Mouse (Mus musculus) embryonic facial prominence, embryonic 14.5 days (tissue): ENCODE measurements around the gene Stoml2. TPM values are rescaled to one million over a fixed set of nuclear protein-coding genes. Genes with fewer than 3 reads are reported as not detected.

Experiments
- polyA plus RNA-seq: library from polyadenylated mRNA; unstranded; fragments of >200 nt; fragmentation: Nextera tagmentation; extraction: Ambion mirVana; gene quantifications from 2 replicates; pipeline ENCODE4 v1.2.1, GENCODE M21; 2014

The Stoml2 gene
- polyA plus RNA-seq, 1 experiment from 2014 or later = 285 TPM

Other genes with a start within 250 kb of the Stoml2 start
- 0.05 TPM in 1 of 2 replicates, not detected in the other for gene Fam205a1, start 177.8 kb downstream of the Stoml2 start, polyA plus RNA-seq
- gene Gm12394, start 174.9 kb downstream of the Stoml2 start, polyA plus RNA-seq = 0.15 TPM in 1 of 2 replicates, not detected in the other
- 0.28 and 1.4 TPM in 2 replicates for gene Fam205c, start 157.5 kb downstream of the Stoml2 start, polyA plus RNA-seq
- 4.9 and 5.7 TPM in 2 replicates for gene Phf24, start 115.0 kb downstream of the Stoml2 start, polyA plus RNA-seq
- gene Dnajb5, start 81.9 kb downstream of the Stoml2 start, polyA plus RNA-seq = 11.9 and 15.4 TPM in 2 replicates
- gene 1700022I11Rik, start 62.1 kb downstream of the Stoml2 start, polyA plus RNA-seq = 0.28 and 0.75 TPM in 2 replicates
- 471 and 523 TPM in 2 replicates for gene Vcp, start 31.2 kb downstream of the Stoml2 start, polyA plus RNA-seq
- 14.8 and 16.6 TPM in 2 replicates for gene Fancg, start 21.2 kb downstream of the Stoml2 start, polyA plus RNA-seq
- 16.6 and 18.8 TPM in 2 replicates for gene Pigo, start 5.9 kb downstream of the Stoml2 start, polyA plus RNA-seq
- 9.5 TPM in 2 replicates for gene Fam214b, start 14.5 kb upstream of the Stoml2 start, polyA plus RNA-seq
- 5.5 TPM in 2 replicates for gene Unc13b, start 27.2 kb upstream of the Stoml2 start, polyA plus RNA-seq
- gene Atp8b5, start 235.4 kb upstream of the Stoml2 start, polyA plus RNA-seq = 0.14 and 0.36 TPM in 2 replicates